Mouse (Mus musculus): ENCODE data around the gene Nav2.

DNA sequence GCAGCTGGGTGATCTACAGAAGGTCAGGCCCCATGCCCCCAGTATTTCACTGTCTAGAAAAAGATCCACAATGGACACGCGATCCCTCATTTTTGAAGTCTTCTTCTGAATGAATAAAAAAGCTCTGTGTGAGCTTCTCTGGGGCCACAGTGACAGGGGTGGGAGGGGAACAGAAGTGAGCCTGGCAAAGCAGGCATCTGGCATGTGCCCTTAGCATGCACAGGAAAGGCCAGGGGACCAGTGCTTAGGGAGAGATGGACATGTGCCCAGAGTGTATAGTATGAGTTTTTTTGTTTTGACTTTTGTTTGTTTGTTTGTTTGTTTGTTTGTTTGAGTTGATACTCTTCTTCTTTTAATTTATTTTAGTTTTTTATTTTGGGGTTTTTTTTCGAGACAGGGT is 481.8 kb downstream of the Nav2 start:
- TF ChIP-seq CTCF (IDR thresholded peaks at IDR 0.05; ENCODE audit: borderline replicate concordance, extremely low read depth, insufficient read depth, insufficient read length): no peak
- TF ChIP-seq POLR2A (IDR thresholded peaks at IDR 0.05; ENCODE audit: borderline replicate concordance, extremely low read depth, insufficient read depth, insufficient read length, poor library complexity, severe bottlenecking): no peak
